Mouse (Mus musculus): ENCODE measurements around the gene Cyp27b1.
"Not testable (repeated sequence)": the region's sequence is repeated elsewhere in the genome, so short reads cannot be mapped to it uniquely, and the experiment has no call there.

Gene Cyp27b1

GRCm38 (mm10) chr10:127049395-127050118 lies 1.5 kb downstream of the Cyp27b1 start:
- no peak for DNase-seq (ENCODE audit: low spot score)

GRCm38 (mm10) chr10:127050119-127050474 lies 2.0 kb downstream of the Cyp27b1 start:
- DNase-seq (ENCODE audit: low spot score), result no peak

- DNase-seq (ENCODE audit: low spot score), result no peak
Measured at GRCm38 (mm10) chr10:127054646-127055045, 6.6 kb downstream of the Cyp27b1 start.

GRCm38 (mm10) chr10:127055406-127055805 lies 7.4 kb downstream of the Cyp27b1 start:
- DNase-seq (ENCODE audit: low spot score), result no peak

- no peak for DNase-seq (ENCODE audit: low spot score)
Measured at GRCm38 (mm10) chr10:127056490-127056889, 8.4 kb downstream of the Cyp27b1 start.

GRCm38 (mm10) chr10:127058161-127058560 lies 10.1 kb downstream of the Cyp27b1 start:
- peak; percentile 84 for DNase-seq (ENCODE audit: low spot score)

- DNase-seq (ENCODE audit: low spot score), result no peak
Measured at GRCm38 (mm10) chr10:127058708-127059107, 10.7 kb downstream of the Cyp27b1 start.

GRCm38 (mm10) chr10:127059174-127059967 lies 11.3 kb downstream of the Cyp27b1 start:
- DNase-seq (ENCODE audit: low spot score), result peak; percentile 69

GRCm38 (mm10) chr10:127059968-127060916 lies 12.2 kb downstream of the Cyp27b1 start, which contains the start of gene March9:
Gene March9 (minus strand): TSS chr10:127060184.
- peak; percentile 81 for DNase-seq (ENCODE audit: low spot score)

GRCm38 (mm10) chr10:127061085-127061484 lies 13.0 kb downstream of the Cyp27b1 start:
- no peak for DNase-seq (ENCODE audit: low spot score)

GRCm38 (mm10) chr10:127061513-127061912 lies 13.5 kb downstream of the Cyp27b1 start:
- no peak for DNase-seq (ENCODE audit: low spot score)

- DNase-seq (ENCODE audit: low spot score), result not testable (repeated sequence)
Measured at GRCm38 (mm10) chr10:127062101-127062500, 14.1 kb downstream of the Cyp27b1 start.

- DNase-seq (ENCODE audit: low spot score), result no peak
Measured at GRCm38 (mm10) chr10:127062503-127062902, 14.5 kb downstream of the Cyp27b1 start.

GRCm38 (mm10) chr10:127063239-127063872 lies 15.3 kb downstream of the Cyp27b1 start, which contains the start of gene Cdk4:
Gene Cdk4 (plus strand): TSS chr10:127063534.
- peak; percentile 99 for DNase-seq (ENCODE audit: low spot score)

- no peak for DNase-seq (ENCODE audit: low spot score)
Measured at GRCm38 (mm10) chr10:127063913-127064870, 16.1 kb downstream of the Cyp27b1 start.

- no peak for DNase-seq (ENCODE audit: low spot score)
Measured at GRCm38 (mm10) chr10:127065981-127066380, 17.9 kb downstream of the Cyp27b1 start.

- DNase-seq (ENCODE audit: low spot score), result no peak
Measured at GRCm38 (mm10) chr10:127066519-127067018, 18.5 kb downstream of the Cyp27b1 start.

GRCm38 (mm10) chr10:127068360-127069038 lies 20.4 kb downstream of the Cyp27b1 start:
- no peak for DNase-seq (ENCODE audit: low spot score)
